Mouse (Mus musculus): ENCODE measurements around the gene Pde4c. TPM values are rescaled to one million over a fixed set of nuclear protein-coding genes. Genes with fewer than 3 reads are reported as not detected.

Pde4c gene
- total and polyA plus RNA-seq, 2 experiments from 2014 or later, result 0.23 to 0.48 TPM

GRCm38 (mm10) chr8:70701048-70701981 is 22.2 kb upstream of the Pde4c start:
- Histone ChIP-seq H3K9ac (peak overlapping the region; percentile 98), H3K27me3 (ENCODE audit: insufficient read depth, low read length) (no peaks in the 10 kb centered on the region), H3K4me1 (ENCODE audit: insufficient read depth) (peaks cover 21% of the 10 kb centered on the region), H3K4me3 (ENCODE audit: low read depth, low read length) (peak overlapping the region; percentile 66), H3K4me2 (ENCODE audit: low read depth) (peak overlapping the region; percentile 60), H3K36me3 (ENCODE audit: insufficient read depth) (peaks cover 10% of the 10 kb centered on the region; the same call in 1 of the 2 replicates), H3K27ac (ENCODE audit: low read depth, low read length) (peak overlapping the region; percentile 97), H3K9me3 (ENCODE audit: low read length) (no peaks in the 10 kb centered on the region)
- TF ChIP-seq CTCF (IDR thresholded peaks at IDR 0.05; ENCODE audit: low read depth), result no peak
- ATAC-seq, result no peak
- 57% methylated on average over 10 of the region's 10 CpGs for WGBS
- no peak for DNase-seq

GRCm38 (mm10) chr8:70701982-70702841 is 21.3 kb upstream of the Pde4c start:
- ATAC-seq, result no peak
- Histone ChIP-seq H3K4me2 (ENCODE audit: low read depth) (peak overlapping the region; percentile 60), H3K4me1 (ENCODE audit: insufficient read depth) (peaks cover 13% of the 10 kb centered on the region), H3K9ac (0 out of 2 replicates have a peak overlapping the region, but pooled peaks have one; percentile 6), H3K27ac (ENCODE audit: low read depth, low read length) (no peak overlapping the region), H3K4me3 (ENCODE audit: low read depth, low read length) (no peak overlapping the region), H3K9me3 (ENCODE audit: low read length) (no peaks in the 10 kb centered on the region), H3K27me3 (ENCODE audit: insufficient read depth, low read length) (no peaks in the 10 kb centered on the region), H3K36me3 (ENCODE audit: insufficient read depth) (peaks cover 10% of the 10 kb centered on the region; the same call in 1 of the 2 replicates)
- no peak for TF ChIP-seq CTCF (IDR thresholded peaks at IDR 0.05; ENCODE audit: low read depth)
- 75% methylated on average over 2 of the region's 2 CpGs for WGBS
- DNase-seq, result no peak

- no peak overlapping the region for H3K9ac ChIP-seq
Measured at GRCm38 (mm10) chr8:70702842-70703182, 20.7 kb upstream of the Pde4c start.

GRCm38 (mm10) chr8:70703287-70703686 is 20.2 kb upstream of the Pde4c start, which contains the start of gene Iqcn:
TSS of gene Iqcn (plus strand) at chr8:70703457.
- Histone ChIP-seq H3K9ac (0 out of 2 replicates have a peak within 1 kb of the TSS, but pooled peaks have one; percentile 6), H3K4me3 (ENCODE audit: low read depth, low read length) (no peak within 1 kb of the TSS), H3K27ac (ENCODE audit: low read depth, low read length) (no peak within 1 kb of the TSS), H3K9me3 (ENCODE audit: low read length) (no peaks in the 10 kb centered on the region), H3K4me1 (ENCODE audit: insufficient read depth) (peaks cover 13% of the 10 kb centered on the region), H3K36me3 (ENCODE audit: insufficient read depth) (peaks cover 10% of the 10 kb centered on the region; the same call in 1 of the 2 replicates), H3K4me2 (ENCODE audit: low read depth) (peak within 1 kb of the TSS; percentile 60; the same call in 1 of the 2 replicates), H3K27me3 (ENCODE audit: insufficient read depth, low read length) (no peaks in the 10 kb centered on the region)
- 93% methylated on average over 3 of the region's 3 CpGs for WGBS
- ATAC-seq (no peak), DNase-seq (no peak)
- TF ChIP-seq CTCF (IDR thresholded peaks at IDR 0.05; ENCODE audit: low read depth), result no peak

More at GRCm38 (mm10) chr8:70702842-70703182, 20.7 kb upstream of the Pde4c start:
- Histone ChIP-seq H3K27me3 (ENCODE audit: insufficient read depth, low read length) (no peaks in the 10 kb centered on the region), H3K36me3 (ENCODE audit: insufficient read depth) (peaks cover 10% of the 10 kb centered on the region; the same call in 1 of the 2 replicates), H3K4me3 (ENCODE audit: low read depth, low read length) (no peak overlapping the region), H3K9me3 (ENCODE audit: low read length) (no peaks in the 10 kb centered on the region), H3K27ac (ENCODE audit: low read depth, low read length) (no peak overlapping the region), H3K4me2 (ENCODE audit: low read depth) (peak overlapping the region; percentile 60; the same call in 1 of the 2 replicates), H3K4me1 (ENCODE audit: insufficient read depth) (peaks cover 13% of the 10 kb centered on the region)
- WGBS, result 73% methylated on average over 3 of the region's 3 CpGs
- peak; percentile 36 for DNase-seq
- ATAC-seq, result no peak
- no peak for TF ChIP-seq CTCF (IDR thresholded peaks at IDR 0.05; ENCODE audit: low read depth)

GRCm38 (mm10) chr8:70708281-70708680 is 15.2 kb upstream of the Pde4c start:
- H3K4me3 ChIP-seq (ENCODE audit: low read depth, low read length), result no peak overlapping the region
- no peak overlapping the region for H3K27ac ChIP-seq (ENCODE audit: low read depth, low read length)
- no peaks in the 10 kb centered on the region for H3K4me1 ChIP-seq (ENCODE audit: insufficient read depth)
- no peak overlapping the region for H3K4me2 ChIP-seq (ENCODE audit: low read depth)
- peaks cover 10% of the 10 kb centered on the region for H3K36me3 ChIP-seq (ENCODE audit: insufficient read depth)
- H3K9ac ChIP-seq, result no peak overlapping the region
- H3K9me3 ChIP-seq (ENCODE audit: low read length), result no peaks in the 10 kb centered on the region
- ATAC-seq (no peak), DNase-seq (no peak)
- no peaks in the 10 kb centered on the region for H3K27me3 ChIP-seq (ENCODE audit: insufficient read depth, low read length)
- 93% methylated on average over 14 of the region's 14 CpGs for WGBS
- no peak for TF ChIP-seq CTCF (IDR thresholded peaks at IDR 0.05; ENCODE audit: low read depth)

GRCm38 (mm10) chr8:70709794-70710193 is 13.7 kb upstream of the Pde4c start:
- 91% methylated on average over 9 of the region's 9 CpGs for WGBS
- no peak for TF ChIP-seq CTCF (IDR thresholded peaks at IDR 0.05; ENCODE audit: low read depth)

More at GRCm38 (mm10) chr8:70709794-70710193, 13.7 kb upstream of the Pde4c start:
- Histone ChIP-seq H3K4me1 (ENCODE audit: insufficient read depth) (no peaks in the 10 kb centered on the region), H3K9me3 (ENCODE audit: low read length) (no peaks in the 10 kb centered on the region), H3K27ac (ENCODE audit: low read depth, low read length) (no peak overlapping the region), H3K36me3 (ENCODE audit: insufficient read depth) (no peaks in the 10 kb centered on the region; the same call in 1 of the 2 replicates), H3K4me2 (ENCODE audit: low read depth) (no peak overlapping the region), H3K4me3 (ENCODE audit: low read depth, low read length) (no peak overlapping the region), H3K9ac (no peak overlapping the region), H3K27me3 (ENCODE audit: insufficient read depth, low read length) (no peaks in the 10 kb centered on the region)
- ATAC-seq (no peak), DNase-seq (no peak)
